Mouse (Mus musculus) MEL (cell line): ENCODE measurements around the gene Cfap299.

Experiments
- CHD2 ChIP-seq: IDR thresholded peaks from 2 replicates; pipeline ENCODE4 v1.6.1; 2011; ENCODE audit warnings: low read length, improper control_type of control experiment
- CTCF ChIP-seq, 3 experiments: IDR thresholded peaks in 2 of 3; conservative IDR thresholded peaks in 1 of 3; 2 replicates each; pipeline ENCODE4 v1.5.1; 2011 to 2012; ENCODE audit warnings: low read length in 3 of 3, low read depth in 2 of 3, mild to moderate bottlenecking in 2 of 3, improper control_type of control experiment in 1 of 3, inconsistent platforms in 1 of 3, mixed read lengths in 1 of 3, moderate library complexity in 1 of 3; ENCODE audit not compliant: control insufficient read depth in 1 of 3, insufficient read depth in 1 of 3, poor library complexity in 1 of 3, severe bottlenecking in 1 of 3
- EP300 ChIP-seq, 2 experiments: IDR thresholded peaks; 2 replicates each; pipeline ENCODE4 v1.6.1; 2011; ENCODE audit warnings: improper control_type of control experiment in 2 of 2, low read length in 2 of 2, low read depth in 1 of 2, mild to moderate bottlenecking in 1 of 2
- GABPA ChIP-seq: IDR thresholded peaks from 2 replicates; pipeline ENCODE4 v1.6.1; 2012; ENCODE audit warnings: low read depth, mild to moderate bottlenecking, inconsistent platforms, low read length, improper control_type of control experiment, moderate library complexity
- HCFC1 ChIP-seq: IDR thresholded peaks from 2 replicates; pipeline ENCODE4 v1.6.1; 2012; ENCODE audit warnings: low read depth, mild to moderate bottlenecking, inconsistent platforms, low read length, improper control_type of control experiment, moderate library complexity
- MAX ChIP-seq: IDR thresholded peaks from 2 replicates; pipeline ENCODE4 v1.6.1; 2011; ENCODE audit warnings: low read length, improper control_type of control experiment
- MXI1 ChIP-seq: IDR thresholded peaks from 2 replicates; pipeline ENCODE4 v1.6.1; 2011; ENCODE audit warnings: mild to moderate bottlenecking, low read depth, low read length, improper control_type of control experiment
- POLR2A ChIP-seq, 2 experiments: IDR thresholded peaks; 2 replicates each; pipeline ENCODE4 v1.6.1; 2011 to 2012; ENCODE audit warnings: low read length in 2 of 2, mild to moderate bottlenecking in 2 of 2, control low read depth in 1 of 2, improper control_type of control experiment in 1 of 2, low read depth in 1 of 2, moderate library complexity in 1 of 2; ENCODE audit not compliant: control insufficient read depth in 1 of 2, insufficient read depth in 1 of 2, poor library complexity in 1 of 2
- TCF12 ChIP-seq: IDR thresholded peaks from 2 replicates; pipeline ENCODE4 v1.6.1; 2014; ENCODE audit warnings: low read depth, mild to moderate bottlenecking, inconsistent platforms, low read length, improper control_type of control experiment, moderate library complexity

GRCm38 (mm10) chr5:98552395-98552794 lies 223.3 kb downstream of the Cfap299 start, which contains the start of gene Gm11111:
- TF ChIP-seq CTCF (IDR thresholded peaks at IDR 0.05 in 2 of 3, conservative IDR thresholded peaks at IDR 0.05 in 1 of 3; ENCODE audit: control insufficient read depth in 1 of 3, insufficient read depth in 1 of 3, low read depth in 2 of 3, low read length in 3 of 3, poor library complexity in 1 of 3, severe bottlenecking in 1 of 3) = no peak
- no peak for TF ChIP-seq HCFC1
- no peak for TF ChIP-seq CHD2
- TF ChIP-seq EP300 (IDR thresholded peaks at IDR 0.05; ENCODE audit: low read depth in 1 of 2, low read length in 2 of 2) = no peak
- no peak for TF ChIP-seq GABPA
- TF ChIP-seq MAX = no peak
- TF ChIP-seq TCF12 = no peak
- no peak for TF ChIP-seq POLR2A (IDR thresholded peaks at IDR 0.05; ENCODE audit: control insufficient read depth in 1 of 2, insufficient read depth in 1 of 2, low read depth in 1 of 2, low read length in 2 of 2, poor library complexity in 1 of 2)
- TF ChIP-seq MXI1 = no peak
